Mouse (Mus musculus) adipocyte (in vitro differentiated cells): ENCODE measurements at regions not wholly inside any gene's neighbourhood (a gene's known extent, or its start where the extent isn't known, plus 50 kb on each side); places are given as distances from the start of the nearest gene placed in this dataset.

ENCODE experiments used
- DNase-seq: peaks from one replicate; pipeline ENCODE4 v3.0.0-alpha.2; 2016; ENCODE audit warnings: low spot score

DNA sequence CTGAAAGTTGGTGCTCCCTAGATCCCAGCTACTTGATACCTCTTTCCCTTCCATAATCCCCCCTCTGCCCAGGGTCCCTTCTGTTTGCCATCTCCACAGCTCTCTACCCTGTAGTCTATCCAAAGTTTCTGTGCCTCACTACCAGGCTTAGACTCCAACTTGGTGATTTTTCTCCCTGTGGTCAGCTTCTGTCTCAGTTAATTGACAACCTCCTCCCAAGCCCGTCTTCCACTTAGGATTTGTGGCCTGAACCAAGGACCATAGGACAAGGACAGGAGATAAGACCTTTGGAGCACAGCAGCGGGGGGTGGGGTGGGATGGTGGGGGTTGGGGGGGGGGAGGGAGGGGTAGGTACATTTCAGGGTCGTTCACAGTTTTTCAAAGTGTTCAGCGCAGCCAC is 371.3 kb downstream of the Eipr1 start:
- no peak for DNase-seq

DNA sequence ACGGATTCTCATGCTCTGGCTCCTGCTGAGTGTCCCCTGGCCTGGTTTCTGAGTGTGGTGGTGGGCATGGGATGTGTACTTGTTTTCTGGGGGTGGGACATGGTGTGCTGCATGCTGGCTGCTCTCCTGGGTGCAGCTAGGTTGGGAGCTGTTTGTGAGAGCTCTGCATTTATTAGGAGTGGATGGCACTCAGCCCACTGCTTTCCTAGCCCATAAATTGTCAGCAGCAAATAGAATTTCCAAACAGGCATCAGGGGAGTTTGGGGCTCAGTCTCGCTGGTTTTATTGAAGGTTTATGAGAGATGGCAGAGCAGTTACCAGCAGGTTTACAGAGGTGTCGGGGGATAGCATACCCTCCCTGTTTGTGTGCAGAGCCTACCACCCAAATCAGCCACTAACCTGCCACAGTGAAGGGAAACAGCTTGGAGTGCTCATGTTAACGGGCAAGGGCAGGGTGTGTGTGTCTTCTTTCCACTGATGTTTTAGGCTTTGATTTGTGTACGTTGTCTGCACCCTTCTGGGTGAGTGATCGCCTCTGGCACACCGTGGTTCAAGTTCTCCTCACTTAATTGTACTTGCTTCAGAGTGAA is 372.6 kb downstream of the Eipr1 start:
- no peak for DNase-seq

- DNase-seq = no peak
Measured at GRCm38 (mm10) chr12:29128844-29129243, 377.2 kb downstream of the Eipr1 start.

DNA sequence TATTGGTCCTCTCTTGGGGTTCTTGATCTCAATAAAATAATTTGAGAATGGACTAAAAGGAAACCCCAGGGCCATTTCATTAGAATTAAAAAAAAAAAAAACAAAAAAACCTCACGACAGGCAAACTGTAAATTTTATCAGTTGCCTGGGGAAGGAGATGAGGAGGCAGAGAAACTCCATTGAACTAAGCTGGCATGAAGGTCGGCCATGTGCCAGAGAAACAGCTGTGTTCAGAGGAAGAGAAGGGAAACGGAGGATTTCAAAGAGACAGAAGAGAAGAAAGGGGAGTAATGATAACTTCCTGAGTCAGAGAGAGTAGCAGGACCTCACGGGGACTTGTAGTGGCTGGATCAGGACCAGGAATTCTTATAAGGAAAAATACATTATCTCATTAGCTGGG is 377.7 kb downstream of the Eipr1 start:
- DNase-seq = no peak

DNA sequence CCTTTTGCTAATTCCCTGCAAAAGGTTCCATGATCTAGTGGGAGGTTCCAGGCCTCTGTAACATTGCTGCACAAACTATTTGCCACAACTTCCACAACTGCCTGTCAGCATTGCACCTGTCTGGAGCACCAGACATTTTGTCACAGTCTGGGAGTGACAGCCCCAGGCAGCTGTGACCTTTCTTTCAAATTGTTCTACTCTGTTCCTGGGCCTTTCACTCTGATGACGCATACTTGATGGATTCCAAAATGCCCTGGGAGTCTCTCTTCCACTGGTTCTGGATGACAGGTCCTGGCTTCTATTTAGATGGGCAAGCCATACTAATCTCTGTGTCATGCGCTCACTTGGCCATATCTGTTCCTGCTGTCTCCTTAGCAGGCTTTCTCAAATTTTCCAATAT is 382.7 kb downstream of the Eipr1 start:
- DNase-seq = no peak

DNA sequence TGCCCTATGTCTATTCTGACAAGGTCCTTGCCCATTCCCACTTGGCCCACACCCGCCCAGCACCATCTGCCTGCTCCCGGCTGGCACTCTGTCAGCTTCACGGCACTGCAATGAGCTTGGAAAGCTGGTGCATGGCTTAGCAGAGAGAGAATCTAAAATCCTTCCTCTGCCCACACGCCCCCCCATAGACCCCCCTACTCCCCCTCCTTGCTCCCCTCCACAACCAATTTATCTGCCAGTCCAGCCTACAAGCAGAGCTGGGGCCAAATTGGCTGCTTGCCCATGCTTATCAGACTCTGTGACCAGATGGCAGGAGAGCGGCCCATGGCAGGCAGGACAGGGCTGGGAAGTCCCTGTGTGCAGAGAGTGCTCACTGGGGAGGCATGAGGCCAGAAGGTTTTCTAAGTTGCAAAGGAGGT is 385.3 kb downstream of the Eipr1 start:
- no peak for DNase-seq

DNA sequence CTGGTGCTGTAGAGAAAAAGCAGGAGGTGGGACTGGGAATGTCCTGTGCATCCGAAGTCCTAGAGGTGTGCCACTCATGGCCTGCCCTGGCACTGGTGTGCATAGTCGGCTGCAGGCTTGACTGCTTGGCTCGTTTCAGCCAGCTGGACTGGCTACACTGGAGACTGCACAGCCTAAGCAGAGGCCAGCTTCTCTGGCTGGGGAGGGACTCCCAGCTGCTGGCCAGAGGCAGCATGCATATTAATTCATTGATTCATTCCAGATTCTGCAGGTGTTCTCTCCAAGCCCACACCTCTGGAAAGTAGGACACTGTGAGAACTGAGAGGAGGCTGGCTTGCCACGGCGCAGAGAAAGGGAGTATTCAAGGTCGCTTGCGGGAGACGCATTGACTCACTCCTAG is 385.9 kb downstream of the Eipr1 start:
- DNase-seq = no peak

GRCm38 (mm10) chr12:29140576-29140975 is 387.6 kb upstream of the Myt1l start:
- no peak for DNase-seq

DNA sequence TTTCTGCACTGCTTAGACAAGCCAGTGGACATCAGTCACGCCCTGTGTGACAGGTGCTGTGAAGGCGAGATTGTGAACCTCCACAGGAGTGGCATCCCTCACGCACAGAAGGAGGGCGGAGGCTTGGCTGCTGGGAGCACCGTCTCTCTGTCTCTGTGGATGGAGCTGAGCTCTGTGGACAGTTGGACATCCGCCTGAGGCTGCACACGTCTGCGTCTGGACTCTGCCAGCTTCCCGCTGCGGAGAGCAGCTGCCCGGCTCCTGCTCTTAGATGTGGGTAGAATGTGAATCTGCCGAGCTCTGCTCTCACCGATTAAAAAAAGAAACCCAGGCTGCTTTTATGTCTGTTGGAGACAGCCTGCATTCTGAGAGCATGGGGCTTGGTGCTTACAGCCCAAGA is 387.1 kb upstream of the Myt1l start:
- DNase-seq = no peak

DNA sequence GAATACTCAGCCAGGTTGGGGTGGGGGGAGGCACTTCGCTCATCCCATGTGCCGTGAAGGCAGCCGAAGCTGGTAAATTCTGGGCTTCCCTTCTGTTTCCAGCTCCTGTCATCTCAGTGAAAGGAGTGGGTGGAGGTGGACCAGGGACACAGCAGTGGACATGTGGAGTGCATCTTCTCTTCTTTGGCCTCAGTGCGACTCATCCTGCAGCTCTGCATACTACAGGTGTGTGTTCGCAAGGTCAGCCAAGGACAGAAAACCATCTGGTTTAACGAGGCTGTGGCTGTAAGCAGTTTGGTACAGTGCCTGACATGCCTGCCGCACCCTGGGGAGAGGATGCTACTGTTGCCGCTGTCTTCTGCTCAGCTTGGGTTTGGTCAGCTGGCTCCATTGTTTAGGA is 386.3 kb upstream of the Myt1l start:
- DNase-seq = no peak

GRCm38 (mm10) chr12:29143297-29143696 is 384.9 kb upstream of the Myt1l start:
- no peak for DNase-seq

DNA sequence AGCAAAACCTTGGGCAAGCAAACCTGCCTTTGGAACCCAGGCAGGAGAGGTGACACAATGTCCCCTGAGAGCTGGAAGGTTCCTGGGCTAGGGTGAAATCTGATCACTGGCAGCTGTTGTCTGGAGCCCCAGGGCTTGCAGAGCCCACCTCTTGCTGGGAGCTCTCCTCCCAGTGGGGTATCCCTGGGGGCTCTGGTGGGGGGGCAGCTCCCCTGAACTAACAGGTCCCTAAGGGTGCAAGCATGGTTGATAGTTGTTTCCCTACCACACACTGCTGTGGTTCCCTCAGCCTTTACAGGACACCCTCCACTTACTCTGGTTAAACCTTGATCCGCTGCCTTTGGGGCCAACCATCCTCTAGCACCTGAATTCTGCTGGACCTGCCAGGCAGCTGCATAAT is 367.3 kb upstream of the Myt1l start:
- no peak for DNase-seq

GRCm38 (mm10) chr12:29161546-29161945 is 366.6 kb upstream of the Myt1l start:
- no peak for DNase-seq

DNA sequence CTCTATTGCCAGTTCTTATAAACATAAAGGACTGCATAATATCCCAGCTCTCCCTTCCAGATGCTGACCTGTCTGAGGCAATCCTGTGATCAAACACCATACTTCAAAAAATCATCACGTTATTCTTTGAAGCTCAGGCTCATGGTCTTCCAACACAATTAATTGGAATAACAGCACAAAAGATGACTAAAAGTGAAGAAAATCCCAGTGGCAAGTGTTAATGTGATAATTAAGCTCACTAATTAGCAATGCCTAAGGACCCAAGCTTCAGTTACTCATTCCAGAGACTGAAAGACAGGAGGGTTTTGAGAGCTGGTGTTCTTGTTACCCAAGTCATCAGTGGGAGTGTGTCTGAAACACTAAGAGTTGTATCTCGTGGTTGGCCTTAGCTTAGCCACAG is 363.5 kb upstream of the Myt1l start:
- no peak for DNase-seq

DNA sequence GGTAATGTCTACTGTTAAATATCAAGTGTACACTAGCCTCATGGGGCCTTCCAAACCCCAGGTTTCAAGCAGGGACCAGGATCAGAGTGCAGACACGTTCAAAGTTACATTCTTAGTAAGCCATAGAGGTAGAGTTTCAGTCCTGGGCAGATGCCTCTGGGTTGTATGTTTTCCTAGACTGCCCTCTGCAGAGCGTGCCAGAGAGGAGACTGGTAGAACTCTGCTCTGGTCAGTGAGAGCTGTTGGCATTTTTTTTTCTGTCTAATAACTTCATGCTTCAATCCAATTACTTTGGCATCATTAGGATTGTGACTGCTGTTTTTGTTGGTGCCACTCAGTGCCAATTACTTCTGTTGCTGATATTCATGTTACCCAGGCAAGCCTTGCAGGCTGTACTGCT is 361.9 kb upstream of the Myt1l start:
- no peak for DNase-seq

DNA sequence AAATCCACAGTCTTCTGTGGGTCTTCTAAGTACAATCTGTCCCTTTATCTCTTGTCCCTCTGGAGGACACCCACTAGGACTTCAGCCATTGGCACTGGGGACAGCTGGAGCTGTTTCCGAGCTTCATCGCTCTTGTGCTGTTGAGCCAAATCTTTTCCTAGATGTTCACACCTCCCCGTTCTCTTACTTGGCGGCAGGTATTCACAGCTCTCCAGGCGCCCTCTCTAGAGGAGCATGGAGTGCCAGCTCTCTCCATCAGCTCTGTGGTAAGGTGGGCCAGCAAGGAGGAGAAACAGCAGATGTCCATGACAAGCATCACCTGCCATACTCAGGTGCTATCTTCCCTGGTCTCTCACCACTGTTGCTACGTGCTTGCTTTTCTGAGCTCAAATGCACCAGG is 360.3 kb upstream of the Myt1l start:
- no peak for DNase-seq

- no peak for DNase-seq
Measured at GRCm38 (mm10) chr12:29175698-29176440, 352.3 kb upstream of the Myt1l start.

- DNase-seq = no peak
Measured at GRCm38 (mm10) chr12:29177145-29177544, 351.0 kb upstream of the Myt1l start.

- DNase-seq = no peak
Measured at GRCm38 (mm10) chr12:29178168-29178895, 349.9 kb upstream of the Myt1l start.

DNA sequence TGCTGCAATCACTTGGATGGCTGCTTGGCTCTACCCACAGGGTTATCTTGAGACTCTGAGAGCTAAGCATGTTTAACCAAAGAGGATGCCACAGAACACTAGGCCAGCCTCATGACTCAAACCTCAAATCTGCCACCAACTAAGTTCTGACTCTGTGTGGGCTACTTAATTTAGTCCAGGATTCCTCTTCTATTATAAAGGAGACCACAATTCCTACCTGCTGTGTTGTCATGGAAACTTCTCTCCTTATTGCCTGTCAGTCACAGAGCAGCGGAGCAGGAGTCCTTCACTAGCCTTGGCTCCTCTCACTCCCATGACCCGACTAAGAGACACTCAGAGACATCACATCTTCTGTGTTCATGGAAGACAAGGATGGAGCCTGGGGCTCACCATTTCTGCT is 348.8 kb upstream of the Myt1l start:
- DNase-seq = no peak

GRCm38 (mm10) chr12:29180576-29180975 is 347.6 kb upstream of the Myt1l start:
- DNase-seq = no peak

DNA sequence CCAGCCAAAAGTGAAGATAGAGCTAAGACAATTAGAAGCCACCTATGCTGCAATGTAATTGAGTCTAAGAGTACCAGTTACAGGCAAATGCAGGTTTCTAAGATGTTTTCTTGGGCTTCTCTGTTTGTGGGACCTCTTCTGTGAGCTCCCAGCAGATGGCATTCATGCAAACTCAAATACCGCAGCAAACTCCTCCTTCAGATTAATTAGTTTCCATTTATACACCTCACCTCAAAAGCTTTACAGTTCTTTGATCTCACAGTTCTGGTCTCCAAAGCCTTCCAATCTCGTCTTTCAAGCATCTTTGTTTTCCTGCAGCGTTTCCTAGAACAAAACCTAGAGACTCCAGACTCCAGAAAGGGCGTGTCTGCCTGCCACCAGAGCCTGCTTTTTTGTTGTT is 340.6 kb upstream of the Myt1l start:
- DNase-seq = no peak

DNA sequence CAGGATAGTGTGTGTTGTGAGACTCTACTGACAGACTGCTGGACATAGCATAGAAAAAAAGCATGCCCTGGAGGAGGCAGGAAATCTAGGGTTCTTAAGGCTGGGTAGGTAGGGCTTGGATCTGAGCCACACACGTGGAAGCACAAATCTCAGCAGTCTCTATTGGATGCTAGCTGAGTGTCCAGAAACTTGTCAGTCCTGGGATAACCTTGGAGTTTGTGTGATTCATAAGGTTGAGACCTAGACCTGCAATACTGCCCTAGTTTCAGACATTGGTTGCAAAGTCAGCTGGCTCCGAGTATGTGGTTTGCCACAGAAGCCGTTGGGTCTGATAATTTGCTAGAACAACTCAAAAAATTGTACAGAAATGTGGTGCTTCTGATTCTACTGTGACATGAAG is 335.8 kb upstream of the Myt1l start:
- no peak for DNase-seq
